In genomic region chr7:142371768-142372661, GRCm38 (mm10) we compare ENCODE assay signal across 8 mouse cellular contexts. TPM values are rescaled to one million over a fixed set of nuclear protein-coding genes. Genes with fewer than 3 reads are reported as not detected.
DNase-seq lines count a peak whose midpoint lies in the region; ATAC-seq and TF ChIP-seq lines count a peak whose summit lies in the region.

No protein-coding gene starts in this region.

- peak; percentile 40 to 51 for DNase-seq in heart, adult 18-20 months
- no peak for DNase-seq in heart, postnatal 25 days (ENCODE audit: low spot score)
- DNase-seq in ES-E14 (ENCODE audit: low read depth, low spot score): no peak
- DNase-seq in hindbrain, embryonic 11.5 days (ENCODE audit: low spot score): peak; percentile 29
- DNase-seq in liver, postnatal 0 days: no peak
- peak; percentile 29 for DNase-seq in retina, embryonic 14.5 days (ENCODE audit: low spot score)
- DNase-seq in ovary, postnatal 14 days (ENCODE audit: low spot score): no peak

- H3K9me3 ChIP-seq in ES-E14 (ENCODE audit: control insufficient read depth, insufficient read depth, low read depth, low read length): no peaks in the 10 kb centered on the region
- no peaks in the 10 kb centered on the region for H3K9me3 ChIP-seq in hindbrain, embryonic 11.5 days (ENCODE audit: control insufficient read depth, low read length)
- no peaks in the 10 kb centered on the region for H3K9me3 ChIP-seq in liver, postnatal 0 days (ENCODE audit: low read length)

- no peak overlapping the region for H3K27ac ChIP-seq in ES-E14 (ENCODE audit: insufficient read depth, low read depth, low read length, poor library complexity, severe bottlenecking)
- H3K27ac ChIP-seq in hindbrain, embryonic 11.5 days (ENCODE audit: low read depth, low read length): no peak overlapping the region
- H3K27ac ChIP-seq in liver, postnatal 0 days (ENCODE audit: low read depth): no peak overlapping the region

- no peak for TF ChIP-seq CTCF in liver, postnatal 0 days (IDR thresholded peaks at IDR 0.05; ENCODE audit: low read depth)

- intact Hi-C loops in heart, postnatal 25 days (cut with DNase I): no loop called here

- in situ Hi-C loops in ES-E14 (cut with MboI; ENCODE audit: low sequenced_read_pairs in 2 of 2, unreplicated experiment in 2 of 2): no loop called here

- peaks cover 0 to 8% of the 10 kb centered on the region in 2 experiments; a peak in 2 of 4 replicates for H3K4me1 ChIP-seq in ES-E14 (ENCODE audit: control insufficient read depth in 2 of 2, insufficient read depth in 2 of 2, low read length in 2 of 2, poor library complexity in 1 of 2)
- no peaks in the 10 kb centered on the region for H3K4me1 ChIP-seq in hindbrain, embryonic 11.5 days (replicated peaks; ENCODE audit: control insufficient read depth, insufficient read depth, low read length)
- H3K4me1 ChIP-seq in liver, postnatal 0 days (ENCODE audit: insufficient read depth): peaks cover 3% of the 10 kb centered on the region

- peak overlapping the region; percentile 45 for H3K4me2 ChIP-seq in hindbrain, embryonic 11.5 days (replicated peaks; ENCODE audit: low read depth, low read length)
- peak overlapping the region; percentile 65 for H3K4me2 ChIP-seq in liver, postnatal 0 days (ENCODE audit: low read depth, low read length)

- ATAC-seq in common myeloid progenitor, adult 5-6 weeks (replicated peaks; ENCODE audit: low read depth, poor library complexity, severe bottlenecking): peak; percentile 23
- ATAC-seq in hindbrain, embryonic 11.5 days (ENCODE audit: low FRiP score): no peak
- ATAC-seq in liver, postnatal 0 days: peak; percentile 21; the same call in 1 of the 2 replicates

- TF ChIP-seq EP300 in liver, postnatal 0 days (IDR thresholded peaks at IDR 0.05; ENCODE audit: low read depth): no peak

- H3K9ac ChIP-seq in ES-E14 (ENCODE audit: insufficient read depth, low read depth, low read length, poor library complexity, severe bottlenecking): peak overlapping the region; percentile 1; the same call in 1 of the 2 replicates
- H3K9ac ChIP-seq in hindbrain, embryonic 11.5 days (ENCODE audit: low read depth, low read length): no peak overlapping the region
- peak overlapping the region; percentile 41 for H3K9ac ChIP-seq in liver, postnatal 0 days (replicated peaks)

- peaks cover 30% of the 10 kb centered on the region for H3K27me3 ChIP-seq in hindbrain, embryonic 11.5 days (ENCODE audit: control insufficient read depth, insufficient read depth, low read length)
- H3K27me3 ChIP-seq in liver, postnatal 0 days (ENCODE audit: insufficient read depth, low read length): peaks cover 36% of the 10 kb centered on the region

- H3K36me3 ChIP-seq in ES-E14 (ENCODE audit: control insufficient read depth, insufficient read depth, low read length, poor library complexity, severe bottlenecking): peaks cover 14% of the 10 kb centered on the region
- no peaks in the 10 kb centered on the region; the same call in 1 of the 2 replicates for H3K36me3 ChIP-seq in hindbrain, embryonic 11.5 days (ENCODE audit: control insufficient read depth, insufficient read depth, low read length)
- peaks cover 20% of the 10 kb centered on the region for H3K36me3 ChIP-seq in liver, postnatal 0 days (replicated peaks; ENCODE audit: insufficient read depth, low read length)

- peak overlapping the region; percentile 65 to 70 for H3K4me3 ChIP-seq in ES-E14 (ENCODE audit: insufficient read depth in 1 of 2, low read depth in 1 of 2, low read length in 2 of 2, poor library complexity in 1 of 2, severe bottlenecking in 1 of 2)
- peak overlapping the region; percentile 28 for H3K4me3 ChIP-seq in hindbrain, embryonic 11.5 days (ENCODE audit: low read depth, low read length)
- H3K4me3 ChIP-seq in liver, postnatal 0 days (ENCODE audit: low read depth, low read length): peak overlapping the region; percentile 44

- WGBS in hindbrain, embryonic 11.5 days: 4% methylated on average over 61 of the region's 64 CpGs
- 2% methylated on average over 46 of the region's 64 CpGs for WGBS in liver, postnatal 0 days (ENCODE audit: insufficient replicate concordance)

TF ChIP-seq in ES-E14, 5 proteins besides CTCF, POLR2A, EP300 and RAD21:
- no peak for TF ChIP-seq CHD2 (IDR thresholded peaks at IDR 0.05; ENCODE audit: low read depth, low read length)
- TF ChIP-seq ZC3H11A (IDR thresholded peaks at IDR 0.05; ENCODE audit: borderline replicate concordance, low read depth, low read length): no peak
- TF ChIP-seq HCFC1 (IDR thresholded peaks at IDR 0.05; ENCODE audit: borderline replicate concordance, insufficient read depth, low read length): no peak
- no peak for TF ChIP-seq MAFK (IDR thresholded peaks at IDR 0.05; ENCODE audit: insufficient read depth, low read depth, low read length)
- no peak for TF ChIP-seq ZNF384 (IDR thresholded peaks at IDR 0.05; ENCODE audit: low read depth, low read length)
TF ChIP-seq in ES-E14: peak in this region for 0.

RNA-seq across cellular contexts. Expression of gene Ifitm10, which starts 1.5 kb away (rescaled TPM):
- total RNA-seq in heart, adult 18-20 months (2021): 1 to 10 TPM; 2.0 to 2.2 TPM
- 1 to 10 TPM; 1.8 to 2.0 TPM for total RNA-seq in heart, postnatal 25 days (2021)
- total RNA-seq in ES-E14 (2012; rRNA removed): 0.53 and 0.71 TPM in 2 replicates
- total RNA-seq in common myeloid progenitor, adult 5-6 weeks (2017): not detected in 2 replicates
- polyA plus RNA-seq in hindbrain, embryonic 11.5 days (2014; fragmentation: Nextera tagmentation; extraction: Ambion mirVana): 0.39 and 0.47 TPM in 2 replicates
- 2.1 and 2.2 TPM in 2 replicates for polyA plus RNA-seq in liver, postnatal 0 days (2015; fragmentation: Nextera tagmentation; extraction: Ambion mirVana)

RNA-seq across cellular contexts. Expression of gene Gm49369, which starts 10.5 kb away (rescaled TPM):
- total RNA-seq in heart, adult 18-20 months (2021): 1 to 10 TPM; 2.1 to 2.2 TPM
- 1 to 10 TPM; 3.0 to 4.1 TPM for total RNA-seq in heart, postnatal 25 days (2021)
- 6.6 and 17.8 TPM in 2 replicates for total RNA-seq in ES-E14 (2012; rRNA removed)
- total RNA-seq in common myeloid progenitor, adult 5-6 weeks (2017): 12.4 and 58.4 TPM in 2 replicates
- not detected in 2 replicates for polyA plus RNA-seq in hindbrain, embryonic 11.5 days (2014; fragmentation: Nextera tagmentation; extraction: Ambion mirVana)
- polyA plus RNA-seq in liver, postnatal 0 days (2015; fragmentation: Nextera tagmentation; extraction: Ambion mirVana): not detected in 2 replicates

RNA-seq across cellular contexts. Expression of gene Ctsd, which starts 15.8 kb away (rescaled TPM):
- 1,000 to 10,000 TPM in 1 of 2 experiments, 100 to 1,000 TPM in 1; 997 to 1,066 TPM for total RNA-seq in heart, adult 18-20 months (2021)
- total RNA-seq in heart, postnatal 25 days (2021): 100 to 1,000 TPM; 692 to 727 TPM
- 535 and 745 TPM in 2 replicates for total RNA-seq in ES-E14 (2012; rRNA removed)
- total RNA-seq in common myeloid progenitor, adult 5-6 weeks (2017): 114 and 134 TPM in 2 replicates
- 168 and 200 TPM in 2 replicates for polyA plus RNA-seq in hindbrain, embryonic 11.5 days (2014; fragmentation: Nextera tagmentation; extraction: Ambion mirVana)
- 311 and 324 TPM in 2 replicates for polyA plus RNA-seq in liver, postnatal 0 days (2015; fragmentation: Nextera tagmentation; extraction: Ambion mirVana)

Comparison
In these comparisons a context has a peak if more than half of its experiments do, and no peak if none do; other contexts are left out.
1. DNase-seq: peak in heart, adult 18-20 months (2 of 2), hindbrain, embryonic 11.5 days (single experiment) and retina, embryonic 14.5 days (single experiment); none in heart, postnatal 25 days (single experiment), ES-E14 (single experiment), liver, postnatal 0 days (single experiment) and ovary, postnatal 14 days (single experiment).
2. Peak in every context shown above with its lines, with median percentiles within 50 percentile points of each other: H3K4me3 ChIP-seq.